Mouse (Mus musculus) retina, adult 2 months (tissue): ENCODE data around the gene Grik1.

Experiments used
- DNase-seq: peaks from one replicate; pipeline ENCODE4 v3.0.0-alpha.2; 2012; ENCODE audit warnings: low read depth, low spot score

Grik1 gene

GRCm38 (mm10) chr16:87875927-87876326, 414.1 kb downstream of the Grik1 start:
- DNase-seq: no peak

- no peak for DNase-seq
Measured at GRCm38 (mm10) chr16:87864526-87864925, 425.5 kb downstream of the Grik1 start.

GRCm38 (mm10) chr16:87861722-87862121, 428.3 kb downstream of the Grik1 start:
- DNase-seq: no peak

GRCm38 (mm10) chr16:87853451-87854085, 436.5 kb downstream of the Grik1 start:
- no peak for DNase-seq

GRCm38 (mm10) chr16:87851550-87851949, 438.5 kb downstream of the Grik1 start:
- DNase-seq: no peak

- no peak for DNase-seq
Measured at GRCm38 (mm10) chr16:87848799-87849198, 441.3 kb downstream of the Grik1 start.
